Mouse (Mus musculus): ENCODE measurements around the gene Klhl30. TPM values are rescaled to one million over a fixed set of nuclear protein-coding genes. Genes with fewer than 3 reads are reported as not detected.
A peak's percentile ranks its signal among the peaks of the same experiment; 100 is the strongest.

Klhl30 gene
- polyA plus RNA-seq, 1 experiment from 2014 or later, result 0.53 TPM

DNA sequence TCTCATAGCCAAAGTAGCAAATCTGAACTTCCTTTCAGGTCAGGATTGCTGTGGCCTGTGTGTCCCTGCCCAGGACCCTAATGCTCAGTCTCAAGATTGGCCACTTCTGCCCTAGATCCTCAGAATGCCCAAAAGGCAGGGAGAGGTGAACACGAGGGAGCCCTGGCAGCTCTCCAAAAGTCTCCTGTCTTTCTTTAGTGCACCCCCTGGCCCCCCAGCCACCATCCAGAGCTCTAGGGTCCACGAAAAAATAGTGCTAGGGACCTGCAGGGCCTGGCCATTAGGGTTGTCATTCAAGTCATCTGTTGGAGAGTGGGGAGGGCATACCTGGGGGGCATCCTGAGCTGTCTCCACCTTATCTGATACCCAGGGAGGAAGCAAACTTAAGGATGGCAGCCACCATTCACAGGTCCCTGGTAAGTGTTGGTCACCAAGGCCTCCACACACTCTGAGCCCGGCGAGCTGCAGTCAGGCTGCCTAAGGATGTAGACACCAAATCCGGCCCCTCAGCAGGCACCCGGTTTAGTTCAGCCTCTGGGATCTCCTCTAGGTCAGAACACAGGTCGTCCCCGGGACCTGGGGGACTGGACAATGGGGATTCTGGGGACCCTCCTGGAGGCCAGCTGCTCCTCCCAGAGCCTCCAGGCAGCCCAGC, 60.9 kb downstream of the Klhl30 start:
- WGBS, result 74% methylated on average over 8 of the region's 8 CpGs
- Histone ChIP-seq H3K27ac (no peak overlapping the region), H3K4me1 (replicated peaks) (peaks cover 30% of the 10 kb centered on the region), H3K4me2 (replicated peaks) (peak overlapping the region; percentile 96), H3K27me3 (replicated peaks) (no peaks in the 10 kb centered on the region), H3K36me3 (no peaks in the 10 kb centered on the region), H3K9ac (peak overlapping the region; percentile 89), H3K4me3 (replicated peaks) (peak overlapping the region; percentile 68), H3K9me3 (no peaks in the 10 kb centered on the region)
- no peak for ATAC-seq

Other genes with a start within 250 kb of the Klhl30 start
- gene Rbm44, start 205.9 kb upstream of the Klhl30 start, polyA plus RNA-seq (2015; fragmentation: Nextera tagmentation; extraction: Ambion mirVana), result 0.67 and 0.68 TPM in 2 replicates
- gene Ramp1, start 171.2 kb upstream of the Klhl30 start, polyA plus RNA-seq (2015; fragmentation: Nextera tagmentation; extraction: Ambion mirVana), result 7.9 and 9.4 TPM in 2 replicates
- gene Ube2f, start 100.7 kb upstream of the Klhl30 start, polyA plus RNA-seq (2015; fragmentation: Nextera tagmentation; extraction: Ambion mirVana), result 65.1 and 66.7 TPM in 2 replicates
- 18.6 and 21.7 TPM in 2 replicates for gene Scly, start 52.7 kb upstream of the Klhl30 start, polyA plus RNA-seq (2015; fragmentation: Nextera tagmentation; extraction: Ambion mirVana)
- 0.04 TPM in 2 replicates for gene Espnl, start 28.9 kb upstream of the Klhl30 start, polyA plus RNA-seq (2015; fragmentation: Nextera tagmentation; extraction: Ambion mirVana)
- gene Erfe, start 15.4 kb downstream of the Klhl30 start, polyA plus RNA-seq (2015; fragmentation: Nextera tagmentation; extraction: Ambion mirVana), result 9.5 and 10.0 TPM in 2 replicates
- 119 and 128 TPM in 2 replicates for gene Ilkap, start 47.8 kb downstream of the Klhl30 start, polyA plus RNA-seq (2015; fragmentation: Nextera tagmentation; extraction: Ambion mirVana)
- gene Hes6, start 63.0 kb downstream of the Klhl30 start, polyA plus RNA-seq (2015; fragmentation: Nextera tagmentation; extraction: Ambion mirVana), result 94.0 and 103 TPM in 2 replicates
- 7.8 and 7.9 TPM in 2 replicates for gene Per2, start 108.3 kb downstream of the Klhl30 start, polyA plus RNA-seq (2015; fragmentation: Nextera tagmentation; extraction: Ambion mirVana)
- gene Traf3ip1, start 143.6 kb downstream of the Klhl30 start, polyA plus RNA-seq (2015; fragmentation: Nextera tagmentation; extraction: Ambion mirVana), result 7.2 and 8.1 TPM in 2 replicates
- 3.8 and 4.1 TPM in 2 replicates for gene Asb1, start 189.5 kb downstream of the Klhl30 start, polyA plus RNA-seq (2015; fragmentation: Nextera tagmentation; extraction: Ambion mirVana)